Mouse (Mus musculus) bone marrow, adult 2 months (tissue): Measurements from ENCODE around the gene Fos. TPM values are rescaled to one million over a fixed set of nuclear protein-coding genes. Genes with fewer than 3 reads are reported as not detected.

Source experiments
- H3K27ac ChIP-seq: fragments of 200-500 bp; 2 replicates; pipeline ENCODE4 v1.5.1; 2012; ENCODE audit warnings: low read depth, mild to moderate bottlenecking, control low read depth, inconsistent platforms, low read length; ENCODE audit not compliant: control insufficient read depth, poor library complexity, insufficient read depth
- H3K4me1 ChIP-seq: fragments of 200-500 bp; 2 replicates; pipeline ENCODE4 v1.6.1; 2011; ENCODE audit warnings: low read length; ENCODE audit not compliant: control insufficient read depth, insufficient read depth
- H3K4me3 ChIP-seq: fragments of 200-500 bp; replicated peaks from 2 replicates; pipeline ENCODE3; 2011; ENCODE audit warnings: mild to moderate bottlenecking, low read depth, low read length, control low read depth; ENCODE audit not compliant: control insufficient read depth
- CTCF ChIP-seq: fragments of 200-500 bp; IDR thresholded peaks from 2 replicates; pipeline ENCODE4 v1.5.1; 2011; ENCODE audit warnings: low read length, control low read depth; ENCODE audit not compliant: control insufficient read depth, insufficient read depth
- POLR2A ChIP-seq: fragments of 200-500 bp; IDR thresholded peaks from 2 replicates; pipeline ENCODE4 v1.6.1; 2011; ENCODE audit warnings: low read depth, mild to moderate bottlenecking, control low read depth, low read length, borderline replicate concordance; ENCODE audit not compliant: control insufficient read depth
- WGBS: fragments of 180-500 bp; shearing (Covaris S2); methylation state at CpG from one replicate; pipeline ENCODE4 v1.1.7; 2018; 5-methylcytosine and 5-hydroxymethylcytosine counted together
- polyA plus RNA-seq: library from polyadenylated mRNA; stranded (reverse); fragments of >200 nt; gene quantifications from 2 replicates; pipeline ENCODE4 v1.2.4, GENCODE M21; 2011; ENCODE audit warnings: low replicate concordance; ENCODE audit not compliant: missing spikeins, insufficient read depth, insufficient read length

Gene Fos
- polyA plus RNA-seq, 1 experiment = 8.6 TPM

- H3K4me1 ChIP-seq = no peaks in the 10 kb centered on the region; the same call in 1 of the 2 replicates
- TF ChIP-seq CTCF (no peak), POLR2A (no peak)
- H3K27ac ChIP-seq = no peak overlapping the region
- 58% methylated on average over 4 of the region's 4 CpGs for WGBS
- no peak overlapping the region for H3K4me3 ChIP-seq
These were observed 3.5 kb downstream of the Fos start for GRCm38 (mm10) chr12:85477219-85477618.

DNA sequence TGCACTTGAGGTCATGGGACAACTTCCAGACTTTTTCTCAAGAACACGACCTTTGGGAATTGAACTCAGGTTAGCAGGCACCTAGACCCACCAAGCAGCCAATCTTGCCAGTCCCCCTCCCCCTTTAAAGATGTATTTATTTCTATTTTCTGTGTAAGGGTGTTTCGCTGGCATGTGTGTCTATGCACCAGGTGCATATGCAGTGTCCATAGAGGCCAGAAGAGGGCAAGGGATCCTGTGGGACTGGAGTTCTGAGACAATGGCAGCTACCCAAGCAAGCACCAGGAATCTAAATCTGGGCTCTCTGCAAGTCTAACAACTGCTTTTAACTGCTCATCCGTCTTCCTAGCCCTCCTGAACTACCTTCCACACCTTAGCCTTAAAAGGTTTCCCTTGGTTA lies 4.1 kb downstream of the Fos start:
- Histone ChIP-seq H3K4me3 (no peak overlapping the region), H3K4me1 (no peaks in the 10 kb centered on the region; the same call in 1 of the 2 replicates), H3K27ac (no peak overlapping the region)
- WGBS = 84% methylated on average over 3 of the region's 3 CpGs
- TF ChIP-seq POLR2A (no peak), CTCF (no peak)

DNA sequence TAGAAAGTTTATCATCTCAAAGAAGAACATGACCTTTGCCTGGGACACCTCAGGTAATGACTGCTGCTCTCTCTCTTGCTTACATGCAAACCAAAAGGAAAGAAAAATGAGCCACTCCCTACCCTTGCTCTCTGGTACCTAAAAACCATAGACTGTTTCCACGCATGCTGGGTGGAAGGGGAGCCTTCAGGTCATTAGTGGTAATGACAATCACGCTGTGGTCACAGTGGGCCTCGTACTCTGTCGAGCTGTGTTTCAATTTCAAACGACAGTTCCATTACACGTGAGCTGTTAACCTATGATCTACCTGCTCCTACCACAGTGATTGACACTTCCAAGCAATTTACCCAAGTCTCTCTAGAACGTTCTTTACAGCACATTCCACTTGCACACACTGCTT lies 5.0 kb downstream of the Fos start:
- TF ChIP-seq CTCF (no peak), POLR2A (no peak)
- Histone ChIP-seq H3K4me1 (no peaks in the 10 kb centered on the region; the same call in 1 of the 2 replicates), H3K4me3 (no peak overlapping the region), H3K27ac (no peak overlapping the region)
- WGBS = 69% methylated on average over 7 of the region's 7 CpGs

DNA sequence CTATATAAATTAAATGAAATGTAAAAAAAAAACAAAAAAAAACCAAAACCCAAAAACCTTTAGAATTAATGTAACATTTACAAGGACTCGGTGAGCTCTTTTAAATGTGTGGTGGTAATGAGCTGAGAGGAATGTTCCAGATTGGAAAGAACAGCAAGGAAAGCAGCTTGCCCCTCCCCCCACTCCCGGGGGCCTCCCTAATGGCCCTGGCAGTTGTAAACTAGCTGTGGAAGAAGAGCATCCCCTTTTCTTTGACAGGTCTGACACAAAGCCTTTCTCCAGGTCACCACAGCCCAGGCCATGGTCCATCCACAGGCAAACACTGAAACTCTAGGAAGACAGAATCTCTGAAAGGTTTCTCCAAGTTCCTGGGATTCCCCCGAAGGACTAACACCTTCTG lies 5.5 kb downstream of the Fos start:
- Histone ChIP-seq H3K4me1 (no peaks in the 10 kb centered on the region; the same call in 1 of the 2 replicates), H3K27ac (no peak overlapping the region), H3K4me3 (no peak overlapping the region)
- WGBS = 52% methylated on average over 3 of the region's 3 CpGs
- TF ChIP-seq CTCF = no peak
- TF ChIP-seq POLR2A = no peak

DNA sequence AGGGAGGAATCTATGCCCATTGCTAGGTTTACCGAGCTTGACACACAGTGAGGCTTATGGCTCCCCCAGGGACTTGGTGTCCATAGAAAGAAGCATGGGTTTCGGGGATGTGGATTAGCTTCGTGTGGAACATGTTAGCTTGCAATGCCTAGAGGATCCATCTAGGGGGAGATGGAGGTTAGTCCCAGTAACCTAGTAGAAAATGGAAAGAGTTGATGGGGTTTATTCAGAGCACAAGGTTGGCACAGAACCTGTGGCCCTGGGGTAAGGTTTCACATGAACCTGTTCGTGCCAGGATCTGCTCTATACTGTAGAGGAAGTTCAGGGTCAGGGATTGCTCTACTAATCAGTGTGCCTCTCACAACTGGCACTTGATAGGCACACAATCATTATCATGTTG lies 9.5 kb downstream of the Fos start:
- 30% methylated on average over 4 of the region's 4 CpGs for WGBS
- no peak overlapping the region for H3K4me3 ChIP-seq

GRCm38 (mm10) chr12:85484655-85485054 lies 11.0 kb downstream of the Fos start:
- no peak overlapping the region for H3K4me3 ChIP-seq

More for the DNA sequence above, 9.5 kb downstream of the Fos start:
- H3K4me1 ChIP-seq = no peaks in the 10 kb centered on the region
- no peak overlapping the region for H3K27ac ChIP-seq
- no peak for TF ChIP-seq POLR2A
- TF ChIP-seq CTCF = no peak

GRCm38 (mm10) chr12:85485890-85486765 lies 12.4 kb downstream of the Fos start:
- Histone ChIP-seq H3K4me1 (peaks cover 4% of the 10 kb centered on the region), H3K27ac (peak overlapping the region; percentile 60), H3K4me3 (peak overlapping the region; percentile 89)
- under 1% methylated on average over 52 of the region's 52 CpGs for WGBS
- TF ChIP-seq CTCF = no peak
- TF ChIP-seq POLR2A = no peak; the same call in 1 of the 2 replicates

More at GRCm38 (mm10) chr12:85484655-85485054, 11.0 kb downstream of the Fos start:
- peaks cover 2% of the 10 kb centered on the region for H3K4me1 ChIP-seq
- TF ChIP-seq CTCF (no peak), POLR2A (no peak)
- 75% methylated on average over 2 of the region's 2 CpGs for WGBS
- H3K27ac ChIP-seq = no peak overlapping the region

DNA sequence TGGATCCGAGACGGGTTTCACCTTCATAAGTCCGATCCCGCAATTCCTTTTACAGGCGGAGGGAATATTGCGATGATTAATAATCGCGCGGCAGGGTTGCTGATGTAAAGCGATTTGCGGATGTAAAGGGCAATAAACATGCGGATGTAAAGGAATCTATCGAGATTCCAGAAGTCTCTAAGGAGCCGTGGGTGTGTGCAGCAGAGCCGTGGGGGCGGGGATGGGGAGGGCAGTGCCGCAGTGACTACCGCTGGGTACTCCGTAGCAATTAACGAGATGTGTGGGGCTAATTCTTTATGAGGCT lies 13.0 kb downstream of the Fos start:
- no peak for TF ChIP-seq CTCF
- no peak for TF ChIP-seq POLR2A
- under 1% methylated on average over 20 of the region's 20 CpGs for WGBS
- Histone ChIP-seq H3K27ac (peak overlapping the region; percentile 45; the same call in 1 of the 2 replicates), H3K4me3 (peak overlapping the region; percentile 89), H3K4me1 (peaks cover 4% of the 10 kb centered on the region)

GRCm38 (mm10) chr12:85487545-85488141 lies 14.0 kb downstream of the Fos start:
- no peak for TF ChIP-seq POLR2A
- TF ChIP-seq CTCF = peak; percentile 93
- 2% methylated on average over 12 of the region's 12 CpGs for WGBS
- H3K4me3 ChIP-seq = peak overlapping the region; percentile 11
- peaks cover 4% of the 10 kb centered on the region for H3K4me1 ChIP-seq
- peak overlapping the region; percentile 32 for H3K27ac ChIP-seq
